Mouse (Mus musculus): ENCODE results near the gene Pde7b.

DNA sequence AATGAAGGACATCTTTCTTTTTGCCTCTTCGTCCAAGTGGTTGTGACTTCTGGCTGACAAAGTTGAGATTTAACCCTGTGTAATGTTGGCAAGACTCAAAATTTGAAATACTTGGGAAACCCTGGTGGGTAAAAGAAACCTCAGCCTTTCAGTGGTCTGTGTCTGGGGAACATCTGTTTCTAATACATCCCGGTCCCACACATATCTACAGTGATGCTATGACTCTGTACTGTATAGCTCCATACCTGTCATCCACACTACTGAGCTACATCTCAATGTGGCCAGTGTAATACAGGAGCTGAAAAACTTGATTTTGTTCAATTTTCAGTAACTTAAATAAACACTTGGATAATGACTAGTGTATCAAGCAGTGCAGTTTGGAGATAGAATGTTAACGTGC lies 216.4 kb downstream of the Pde7b start:
- TF ChIP-seq CTCF (conservative IDR thresholded peaks at IDR 0.05; ENCODE audit: insufficient read depth, insufficient read length, low read depth, low read length) (no peak), POLR2A (IDR thresholded peaks at IDR 0.05; ENCODE audit: low read depth, low read length) (no peak)
